Mouse (Mus musculus) macrophage (primary cell): ENCODE data around the gene Timm17a. TPM values are rescaled to one million over a fixed set of nuclear protein-coding genes. Genes with fewer than 3 reads are reported as not detected.

Experiments used
- H3K27ac ChIP-seq: fragments of 350-480 bp; formaldehyde crosslinking; 2 replicates; pipeline ENCODE4 v1.9.0; 2021
- H3K36me3 ChIP-seq: fragments of 350-480 bp; formaldehyde crosslinking; 2 replicates; pipeline ENCODE4 v1.9.0; 2021; ENCODE audit errors: inconsistent target
- H3K4me3 ChIP-seq: fragments of 350-480 bp; formaldehyde crosslinking; 2 replicates; pipeline ENCODE4 v1.9.0; 2021; ENCODE audit errors: inconsistent target
- H3K79me2 ChIP-seq: fragments of 350-480 bp; formaldehyde crosslinking; 2 replicates; pipeline ENCODE4 v1.9.0; 2021; ENCODE audit errors: inconsistent target
- WGBS: methylation state at CpG from one replicate; pipeline ENCODE4 v1.1.7; 2026; ENCODE audit warnings: inconsistent platforms; ENCODE audit not compliant: missing documents; 5-methylcytosine and 5-hydroxymethylcytosine counted together
- polyA plus RNA-seq: library from polyadenylated mRNA; stranded (reverse); fragments of 250-400 nt; gene quantifications from 3 replicates; pipeline ENCODE4 v1.2.4, GENCODE M21; 2018; ENCODE audit warnings: inconsistent platforms
- total RNA-seq, 78 experiments: library from RNA; depleted of rRNA; stranded (reverse); fragments of 250-400 nt; gene quantifications; 1 replicate in 9 of 78; 2 replicates in 24 of 78; 3 replicates in 43 of 78; 4 replicates in 2 of 78; pipeline ENCODE4 v1.2.4; 2018; ENCODE audit warnings: inconsistent platforms in 56 of 78

Gene Timm17a
- total RNA-seq (2018; cell fraction: chromatin; rRNA removed): 10 to 100 TPM in 17 of 26 experiments, 1 to 10 TPM in 9; 4.1 to 20.1 (median 14.3) TPM
- total RNA-seq (2018; cell fraction: cytosol; rRNA removed): 10 to 100 TPM; 38.3 to 92.5 (median 59.6) TPM
- total RNA-seq (2018; cell fraction: nucleus; rRNA removed): 10 to 100 TPM in 18 of 26 experiments, 1 to 10 TPM in 8; 5.2 to 34.8 (median 14.0) TPM
- polyA plus RNA-seq: 30.4 to 76.6 TPM (median 32.5 TPM) in 3 replicates

DNA sequence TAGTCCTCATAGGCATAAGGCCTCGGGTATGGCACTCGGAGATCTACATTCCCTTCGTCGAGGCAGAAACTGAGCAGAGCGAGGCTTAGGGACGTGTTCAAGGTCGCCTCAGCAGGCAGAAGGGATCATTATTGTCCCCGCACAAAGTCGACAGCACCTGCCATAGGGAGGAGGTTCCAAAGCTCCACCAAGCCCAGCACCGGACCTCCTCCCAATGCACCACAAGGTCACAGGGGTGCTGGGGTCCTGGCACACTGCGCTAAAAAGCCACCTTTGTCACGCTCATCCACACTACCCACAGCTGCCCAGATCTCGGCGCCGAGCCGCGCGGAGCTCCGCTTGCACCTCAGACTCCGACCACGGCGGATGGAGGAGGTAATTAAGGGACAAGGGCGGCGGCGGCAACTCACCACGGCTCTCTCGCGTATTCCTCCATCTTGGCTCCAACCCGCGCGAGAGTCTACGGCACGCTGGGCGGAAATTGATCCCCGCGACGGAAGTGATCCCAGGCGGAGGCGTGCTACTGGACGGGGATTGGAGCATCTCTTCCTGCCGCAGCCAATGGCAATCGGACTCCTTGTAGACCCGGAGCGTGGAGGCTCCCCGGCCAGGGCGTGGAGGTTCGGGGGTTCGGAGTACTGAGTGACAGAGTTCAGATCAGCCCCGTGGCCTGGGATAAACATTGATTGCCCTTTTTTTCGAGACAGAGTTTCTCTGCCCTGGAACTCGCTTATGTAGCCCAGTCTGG is at the start of gene Timm17a:
Gene Timm17a, minus strand, starts transcription at position 495 of the 748 bp plus-strand sequence.
- Histone ChIP-seq H3K79me2 (peaks cover 55% of the 10 kb centered on the region), H3K4me3 (peak within 1 kb of the TSS; percentile 97), H3K36me3 (peaks cover 9% of the 10 kb centered on the region), H3K27ac (peak within 1 kb of the TSS; percentile 70)
- under 1% methylated on average over 48 of the region's 51 CpGs for WGBS

DNA sequence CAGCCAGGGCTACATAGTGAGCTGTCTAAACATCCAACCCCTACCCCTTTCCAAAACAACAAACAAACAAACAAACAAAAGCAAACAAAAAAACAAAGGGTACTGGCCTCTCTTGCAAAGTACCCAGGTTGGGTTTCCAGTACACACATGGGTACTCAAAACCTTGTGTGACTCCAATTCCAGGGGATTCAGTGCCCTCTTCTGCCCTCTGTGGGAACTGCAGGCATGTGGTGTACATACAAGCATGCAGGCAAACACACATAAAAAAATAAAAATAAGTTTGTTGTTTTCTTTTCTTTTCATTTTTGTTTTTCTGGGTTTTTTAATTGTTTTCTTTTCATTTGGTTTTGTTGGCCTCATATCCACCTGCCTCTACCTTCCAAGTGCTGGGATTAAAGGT is 48.5 kb upstream of the Timm17a start:
- H3K36me3 ChIP-seq: no peaks in the 10 kb centered on the region
- H3K4me3 ChIP-seq: no peak overlapping the region
- no peaks in the 10 kb centered on the region for H3K79me2 ChIP-seq
- H3K27ac ChIP-seq: no peak overlapping the region

DNA sequence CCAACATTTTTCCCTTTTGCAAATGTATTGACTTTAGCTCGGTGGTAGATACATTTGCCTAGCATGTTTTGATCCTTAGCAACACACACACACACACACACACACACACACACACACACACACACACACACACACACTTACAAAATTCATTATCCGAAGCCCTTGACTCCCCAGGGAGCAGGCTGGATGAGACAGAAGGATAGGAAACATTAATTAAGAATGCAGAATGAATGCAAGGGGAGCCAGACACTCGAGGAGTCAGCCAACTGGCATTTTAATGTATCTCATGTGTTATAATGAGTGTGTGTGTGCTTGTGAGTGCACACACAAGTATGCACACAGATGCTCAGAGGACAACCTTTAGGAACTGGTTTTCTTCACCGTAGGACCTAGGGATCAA is 47.9 kb upstream of the Timm17a start:
- Histone ChIP-seq H3K27ac (no peak overlapping the region), H3K36me3 (no peaks in the 10 kb centered on the region), H3K4me3 (no peak overlapping the region), H3K79me2 (no peaks in the 10 kb centered on the region)
- 88% methylated on average over 4 of the region's 4 CpGs for WGBS

DNA sequence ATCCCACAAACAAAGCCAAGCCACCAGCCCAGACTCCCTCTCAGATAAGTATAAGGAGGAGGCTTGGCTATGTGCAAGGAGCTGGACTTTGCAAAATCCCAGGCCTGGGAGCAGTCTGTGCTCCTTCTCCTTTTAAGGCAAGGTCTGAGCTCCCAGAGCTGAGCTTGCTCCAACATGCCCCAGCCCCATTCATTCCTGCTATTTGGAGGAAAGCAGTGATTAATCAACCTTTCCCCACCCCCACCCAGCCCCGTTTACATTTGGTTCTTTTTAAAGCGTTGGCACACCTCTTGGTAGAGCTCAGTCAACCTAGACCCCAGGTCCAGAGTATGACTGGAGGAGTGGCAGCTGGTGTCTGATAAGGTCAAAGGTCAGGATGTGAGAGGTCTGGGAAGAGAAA is 45.5 kb upstream of the Timm17a start:
- H3K79me2 ChIP-seq: no peaks in the 10 kb centered on the region
- no peak overlapping the region for H3K27ac ChIP-seq
- H3K4me3 ChIP-seq: no peak overlapping the region
- H3K36me3 ChIP-seq: no peaks in the 10 kb centered on the region
- WGBS: 54% methylated on average over 2 of the region's 2 CpGs

DNA sequence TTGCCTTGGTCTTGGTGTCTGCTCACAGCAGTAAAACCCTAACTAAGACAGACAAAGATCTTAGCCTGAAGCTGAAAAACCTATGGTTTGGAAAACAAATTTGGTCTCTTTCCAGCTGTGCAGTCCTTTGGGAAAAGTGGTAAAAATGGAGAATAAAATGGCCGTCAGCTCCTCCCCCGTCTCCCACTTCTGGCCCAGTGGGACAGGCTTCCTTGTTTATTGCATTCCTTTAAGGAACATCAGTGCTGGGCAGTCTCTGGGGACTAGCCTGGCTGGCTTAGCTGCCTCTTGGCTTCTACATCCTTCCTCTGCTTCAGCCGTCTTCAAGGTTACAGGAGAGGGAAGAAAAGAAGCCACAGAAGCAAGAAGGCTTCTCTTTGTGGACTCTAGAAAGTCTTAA is 38.4 kb upstream of the Timm17a start:
- no peaks in the 10 kb centered on the region for H3K36me3 ChIP-seq
- H3K79me2 ChIP-seq: no peaks in the 10 kb centered on the region
- no peak overlapping the region for H3K4me3 ChIP-seq
- WGBS: 87% methylated on average over 3 of the region's 3 CpGs
- no peak overlapping the region for H3K27ac ChIP-seq

DNA sequence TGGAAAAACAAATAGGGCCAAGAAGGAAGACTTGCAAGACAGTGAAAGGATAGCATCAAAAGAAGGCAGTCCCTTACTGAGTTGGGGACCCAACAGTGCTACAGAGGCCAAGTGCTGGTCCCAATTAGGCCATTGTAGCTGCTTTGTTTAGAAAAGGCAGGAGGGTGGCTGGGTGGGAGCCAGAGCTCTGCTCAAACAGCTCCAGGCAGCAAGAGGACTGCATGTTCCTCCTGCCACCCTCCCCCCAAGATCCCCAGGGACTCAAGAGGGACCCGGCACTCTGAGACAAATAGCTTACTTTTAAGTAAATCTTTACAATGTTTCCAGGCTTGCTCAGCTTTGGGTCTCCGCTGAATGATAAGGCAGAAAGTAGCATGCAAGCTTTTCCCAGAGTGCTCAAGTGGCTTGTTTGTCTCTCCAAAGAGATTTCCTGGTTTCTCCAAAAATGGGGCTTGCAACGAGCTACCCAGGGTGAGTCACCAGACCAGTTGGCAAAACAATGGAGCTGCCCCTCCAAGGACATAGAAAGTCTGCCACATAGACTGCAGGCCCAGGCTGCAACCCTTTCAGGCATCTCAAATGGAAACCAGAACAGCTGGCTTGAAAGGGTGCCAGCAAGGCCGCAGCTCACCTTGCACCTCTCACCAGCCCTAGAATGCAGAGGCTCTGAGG is 34.1 kb upstream of the Timm17a start:
- no peak overlapping the region for H3K4me3 ChIP-seq
- H3K27ac ChIP-seq: no peak overlapping the region
- H3K79me2 ChIP-seq: no peaks in the 10 kb centered on the region
- WGBS: 90% methylated on average over 4 of the region's 4 CpGs
- no peaks in the 10 kb centered on the region for H3K36me3 ChIP-seq

DNA sequence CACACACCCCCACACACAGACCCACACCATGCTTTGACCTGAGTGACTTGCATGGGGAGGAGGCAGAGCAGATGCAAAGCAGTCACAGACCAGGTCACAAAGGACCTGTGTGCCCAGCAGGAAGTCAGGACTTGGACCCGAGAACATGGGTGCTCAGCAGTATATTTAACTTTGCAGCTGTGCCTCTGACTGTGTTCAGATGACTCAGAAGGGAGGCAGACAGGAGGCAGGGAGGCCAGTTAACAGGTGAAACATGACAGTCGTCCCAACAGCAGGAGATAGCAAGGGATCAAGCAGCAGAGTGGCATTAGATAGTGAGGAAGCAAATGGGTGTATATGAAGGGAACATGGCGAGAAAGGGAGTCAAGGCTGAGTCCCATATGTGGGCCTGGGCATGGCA is 33.3 kb upstream of the Timm17a start:
- H3K27ac ChIP-seq: no peak overlapping the region
- H3K36me3 ChIP-seq: no peaks in the 10 kb centered on the region
- 94% methylated on average over 3 of the region's 3 CpGs for WGBS
- no peaks in the 10 kb centered on the region for H3K79me2 ChIP-seq
- H3K4me3 ChIP-seq: no peak overlapping the region

DNA sequence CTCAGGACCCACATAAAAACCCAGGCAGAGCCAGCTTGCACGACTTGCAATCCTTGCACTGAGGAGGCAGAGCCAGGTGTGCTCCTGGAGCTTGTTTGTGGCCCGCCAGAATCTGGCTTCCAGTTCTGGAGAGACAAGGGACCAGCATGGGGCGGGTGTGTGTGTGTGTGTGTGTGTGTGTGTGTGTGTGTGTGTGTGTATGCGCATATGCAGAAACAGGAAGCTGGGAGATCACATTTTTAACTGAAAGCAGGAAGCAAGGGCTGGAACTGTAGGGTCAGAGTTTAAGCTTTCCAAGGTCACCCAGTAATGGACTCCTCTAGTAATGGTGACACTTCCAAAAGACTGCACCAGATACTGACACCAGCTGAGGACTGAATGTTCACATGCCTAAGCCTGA is 30.4 kb upstream of the Timm17a start:
- no peak overlapping the region for H3K27ac ChIP-seq
- H3K79me2 ChIP-seq: no peaks in the 10 kb centered on the region
- no peaks in the 10 kb centered on the region for H3K36me3 ChIP-seq
- no peak overlapping the region for H3K4me3 ChIP-seq
- 46% methylated on average over 4 of the region's 4 CpGs for WGBS

DNA sequence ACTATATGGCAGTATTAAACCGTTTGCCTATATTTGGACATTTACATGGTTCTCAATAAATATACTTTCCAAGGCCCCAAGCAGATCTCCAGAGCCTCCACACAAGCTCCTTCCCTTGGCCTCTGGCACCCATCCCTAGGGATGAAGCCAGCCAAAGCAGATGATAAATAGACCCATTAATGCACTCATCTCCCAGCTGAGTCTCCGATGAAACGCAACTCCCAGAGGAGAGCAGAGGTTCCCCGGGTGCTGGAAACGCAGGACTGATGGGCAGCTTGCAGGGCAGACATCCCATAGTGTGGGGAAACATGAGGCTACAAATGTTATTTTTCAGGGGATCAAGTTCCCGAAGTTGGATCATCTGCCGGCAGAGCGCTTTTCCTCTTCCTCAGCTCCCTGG is 28.4 kb upstream of the Timm17a start:
- 91% methylated on average over 8 of the region's 8 CpGs for WGBS
- Histone ChIP-seq H3K4me3 (no peak overlapping the region), H3K36me3 (no peaks in the 10 kb centered on the region), H3K27ac (no peak overlapping the region), H3K79me2 (no peaks in the 10 kb centered on the region)

DNA sequence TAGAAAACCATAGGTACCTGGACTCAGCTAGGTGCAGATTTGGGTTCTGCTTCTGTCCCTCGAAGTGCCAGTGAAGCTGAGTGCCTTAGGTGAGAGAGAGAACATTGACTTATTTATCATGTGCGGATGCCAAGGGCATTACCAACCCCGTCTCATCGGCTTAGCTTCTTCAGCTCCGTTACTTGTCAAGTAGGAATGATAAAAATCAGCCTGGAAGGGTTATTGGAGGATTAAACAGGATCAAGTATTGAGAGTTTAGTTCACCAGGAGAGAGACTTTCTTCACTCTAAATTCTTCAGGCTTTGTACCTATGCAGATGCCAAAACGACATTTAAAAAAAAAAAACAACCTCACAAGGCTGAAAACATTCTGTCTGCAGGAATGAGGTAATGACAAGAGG is 17.0 kb upstream of the Timm17a start:
- H3K27ac ChIP-seq: no peak overlapping the region
- H3K79me2 ChIP-seq: no peaks in the 10 kb centered on the region
- no peaks in the 10 kb centered on the region for H3K36me3 ChIP-seq
- H3K4me3 ChIP-seq: no peak overlapping the region
- 78% methylated on average over 6 of the region's 6 CpGs for WGBS

DNA sequence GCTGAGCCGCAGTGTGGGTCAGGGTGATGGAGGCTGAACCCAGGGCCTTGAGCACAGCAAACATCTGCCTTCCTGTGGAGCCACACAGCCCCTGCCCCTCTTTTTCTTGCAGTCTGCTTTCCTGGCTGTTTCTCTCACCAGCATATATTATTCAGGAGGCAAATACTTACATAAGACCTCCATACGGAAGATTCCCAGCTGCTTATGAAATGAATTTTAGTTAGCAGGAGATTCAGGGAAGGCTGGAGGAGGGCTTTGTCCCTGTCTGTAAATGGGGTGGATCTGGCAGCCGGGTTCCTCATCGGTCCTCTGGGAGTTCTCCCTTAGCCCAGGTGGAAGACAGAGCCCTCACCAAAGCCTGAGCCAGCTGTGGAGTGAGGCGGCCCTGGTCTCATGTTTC is 14.8 kb upstream of the Timm17a start:
- 90% methylated on average over 5 of the region's 5 CpGs for WGBS
- H3K27ac ChIP-seq: no peak overlapping the region
- H3K4me3 ChIP-seq: no peak overlapping the region
- no peaks in the 10 kb centered on the region for H3K36me3 ChIP-seq
- H3K79me2 ChIP-seq: no peaks in the 10 kb centered on the region

DNA sequence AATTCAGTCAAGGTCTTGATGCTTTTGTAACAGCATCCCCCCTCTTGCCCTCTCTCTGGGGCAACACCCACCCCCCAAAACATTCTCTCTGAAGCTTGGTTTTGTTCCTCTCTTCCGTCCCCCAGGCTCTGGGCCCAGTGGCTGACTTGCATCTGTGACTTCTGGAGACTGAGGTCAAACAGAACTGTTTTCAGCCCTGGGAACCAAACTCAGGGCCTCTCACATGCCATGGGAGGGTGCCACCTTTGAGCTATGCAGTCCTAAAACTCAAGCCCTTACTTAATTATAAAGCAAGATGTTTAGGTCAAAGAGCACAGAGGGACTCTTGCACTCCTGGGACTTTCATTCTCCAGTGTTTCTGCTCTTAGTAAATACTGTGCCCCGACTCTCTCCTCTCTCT is 12.4 kb upstream of the Timm17a start:
- Histone ChIP-seq H3K4me3 (no peak overlapping the region), H3K79me2 (no peaks in the 10 kb centered on the region), H3K27ac (no peak overlapping the region), H3K36me3 (no peaks in the 10 kb centered on the region)
- 81% methylated on average over 2 of the region's 2 CpGs for WGBS

DNA sequence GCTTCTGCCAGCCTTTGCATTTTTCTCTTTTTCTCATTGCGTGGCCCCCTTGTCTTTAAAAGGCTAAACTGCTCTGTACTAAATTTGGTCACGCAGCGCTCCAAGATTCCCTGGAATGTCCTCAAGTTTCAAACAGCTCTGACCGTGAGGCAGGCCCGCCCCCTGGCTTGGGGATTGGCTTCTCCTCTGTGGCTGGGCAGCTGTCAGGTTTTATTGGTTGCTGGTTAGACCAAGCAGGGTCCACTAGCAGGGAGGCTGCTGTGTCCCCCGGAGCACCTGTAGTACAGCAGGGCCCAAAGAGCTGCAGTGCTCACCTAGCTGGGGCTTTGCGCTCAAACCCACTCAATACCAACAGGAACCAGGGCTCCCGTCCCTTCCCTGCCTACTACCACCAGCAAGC is 11.0 kb upstream of the Timm17a start, which contains the start of gene Lmod1:
Gene Lmod1, plus strand, starts transcription at position 237 of the 400 bp plus-strand sequence.
- Histone ChIP-seq H3K27ac (no peak within 1 kb of the TSS), H3K79me2 (no peaks in the 10 kb centered on the region), H3K36me3 (no peaks in the 10 kb centered on the region), H3K4me3 (no peak within 1 kb of the TSS)
- WGBS: 57% methylated on average over 8 of the region's 8 CpGs

DNA sequence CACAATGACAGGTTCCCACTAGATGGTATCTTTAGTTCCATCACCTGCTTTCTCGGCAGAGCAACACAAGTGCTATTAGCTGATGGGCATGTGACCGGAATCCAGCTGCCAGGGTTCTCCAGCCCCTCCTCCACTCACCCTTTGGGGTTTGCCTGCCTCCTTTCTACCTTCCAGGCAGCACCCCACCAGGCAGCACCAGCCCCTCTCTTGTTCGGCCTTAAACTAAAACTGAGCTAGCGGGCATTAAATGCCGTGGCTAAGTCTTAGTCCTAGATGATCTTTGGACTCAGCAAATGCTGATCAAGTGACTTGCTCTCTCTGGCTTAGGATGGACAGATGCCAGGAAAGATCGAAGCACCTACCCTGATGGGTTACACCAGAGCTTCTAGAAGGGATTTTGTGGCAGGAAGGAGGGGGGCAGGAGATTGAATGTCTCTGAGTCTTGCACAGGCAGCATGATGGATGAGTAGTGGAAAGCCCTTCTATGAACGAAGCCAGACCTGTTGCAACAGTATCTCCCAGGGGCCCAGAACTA is 9.9 kb upstream of the Timm17a start:
- Histone ChIP-seq H3K4me3 (no peak overlapping the region), H3K27ac (no peak overlapping the region), H3K36me3 (no peaks in the 10 kb centered on the region), H3K79me2 (no peaks in the 10 kb centered on the region)
- 81% methylated on average over 7 of the region's 7 CpGs for WGBS

DNA sequence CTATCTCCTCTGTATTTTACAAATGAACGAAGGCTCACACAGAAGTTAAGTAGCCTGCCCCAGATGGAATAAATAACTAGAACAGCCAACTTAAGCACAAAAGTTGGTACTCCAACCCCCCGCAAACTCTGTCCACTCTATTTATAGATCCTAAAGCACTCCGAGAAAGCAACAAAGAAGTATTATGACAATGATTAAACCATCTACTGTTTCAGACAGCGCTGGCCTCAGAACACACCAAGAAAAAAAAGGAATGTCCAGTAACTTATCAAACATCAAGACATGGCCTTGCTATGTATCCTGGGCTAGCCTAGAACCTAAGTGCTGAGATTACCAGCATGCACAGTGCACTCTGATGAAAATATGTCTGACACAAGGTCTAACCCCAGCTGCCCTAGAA is 1.4 kb downstream of the Timm17a start:
- peak overlapping the region; percentile 97; the same call in 1 of the 2 replicates for H3K4me3 ChIP-seq
- 87% methylated on average over 4 of the region's 4 CpGs for WGBS
- H3K36me3 ChIP-seq: peaks cover 22% of the 10 kb centered on the region
- H3K27ac ChIP-seq: no peak overlapping the region
- H3K79me2 ChIP-seq: peaks cover 67% of the 10 kb centered on the region
